Comparison of ENCODE assay signal across 20 mouse cellular contexts in the genomic region with DNA sequence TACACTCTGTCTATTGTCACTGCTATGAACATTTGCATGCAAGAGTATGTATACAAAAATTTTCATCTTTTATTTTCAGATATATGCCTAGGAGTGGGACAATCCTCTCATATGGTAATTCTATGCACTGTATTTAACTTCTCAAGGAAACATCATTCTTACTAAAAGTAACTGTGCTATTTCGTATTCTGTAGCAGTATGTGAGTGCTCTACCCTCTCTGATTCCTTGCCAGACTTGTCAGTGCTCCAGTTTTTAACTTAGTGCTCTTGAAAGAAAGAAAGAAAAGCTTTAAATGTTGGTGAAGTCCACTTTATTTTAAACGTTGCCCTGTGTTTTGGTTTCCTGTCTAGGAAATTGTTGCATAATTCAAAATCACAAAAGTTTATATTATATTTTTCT.
"Had no signal": no experiment of that assay in that cellular context is flagged by ENCODE, and none has a peak within 500 bp of the region (broad histone marks: within the 10 kb centered on the region; RNA-seq: fewer than 3 reads in every experiment).

No protein-coding gene starts in this region.

- ATAC-seq: forebrain, embryonic 13.5 days; forebrain, embryonic 14.5 days; forebrain, embryonic 15.5 days; forebrain, embryonic 16.5 days; forebrain, postnatal 0 days had no signal

- DNase-seq: cerebellum, adult 9-10 months; cerebellum, adult 9-11 months; cerebellum, postnatal 10 days; cerebellum, postnatal 14 days; cerebellum, postnatal 25 days; cerebellum, postnatal 36 days; embryo, embryonic 11 days; forebrain, postnatal 0 days; gastrocnemius, adult 2 months; gastrocnemius, postnatal 10 days; gastrocnemius, postnatal 14 days; gastrocnemius, postnatal 25 days; gastrocnemius, postnatal 36 days; heart, adult 11 months; heart, adult 18-20 months; heart, adult 2 months had no signal
